Mouse (Mus musculus) C2C12 (cell line): ENCODE results near the gene Fmnl3.

Experiments
- CTCF ChIP-seq: IDR thresholded peaks from one replicate; pipeline ENCODE4 v1.5.1; 2011; ENCODE audit not compliant: control insufficient read depth, insufficient read depth, insufficient read length
- FOSL1 ChIP-seq: IDR thresholded peaks from one replicate; pipeline ENCODE4 v1.8.0; 2011; ENCODE audit warnings: mild to moderate bottlenecking, low read length; ENCODE audit not compliant: poor library complexity, insufficient read depth, severe bottlenecking
- USF1 ChIP-seq: IDR thresholded peaks from one replicate; pipeline ENCODE4 v1.6.1; 2011; ENCODE audit warnings: low read depth, mild to moderate bottlenecking, control low read depth, moderate library complexity

DNA sequence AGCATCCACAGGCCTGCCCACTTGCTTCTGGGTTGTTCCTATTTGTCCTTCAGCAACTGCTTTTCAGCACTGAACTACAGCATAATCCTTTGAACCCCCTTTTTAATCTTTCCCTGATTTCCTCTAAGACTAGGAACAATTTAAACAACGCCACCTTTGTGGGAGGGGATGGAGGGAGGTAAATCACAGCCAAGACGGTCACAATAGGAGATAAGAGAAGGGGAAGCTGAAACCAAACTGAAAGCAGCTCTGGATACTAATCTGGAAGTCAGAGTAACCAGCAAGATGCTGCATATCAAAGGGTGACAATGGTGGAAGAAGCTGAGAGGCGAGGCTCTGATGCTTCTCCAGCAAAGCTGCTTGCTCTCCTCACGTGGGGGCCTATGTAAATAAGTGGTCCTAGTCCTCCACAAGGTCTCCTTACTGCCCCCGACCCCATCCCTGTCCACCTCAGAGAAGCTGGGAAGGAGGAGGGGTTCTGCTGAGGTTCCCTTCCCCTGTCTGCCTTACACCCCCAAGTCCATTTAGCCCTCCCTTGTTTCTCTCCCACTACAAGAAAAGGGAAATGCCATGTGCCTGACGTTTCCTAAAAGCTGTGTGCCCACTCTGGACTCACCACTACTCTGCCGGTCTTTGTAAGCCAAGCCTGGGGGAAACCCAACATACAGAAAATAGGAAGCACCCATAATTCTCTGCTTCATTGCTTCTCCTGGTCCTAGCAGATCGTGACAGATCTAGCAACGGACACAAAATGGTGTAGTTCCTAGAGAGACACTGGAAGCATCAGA lies 27.9 kb downstream of the Fmnl3 start:
- TF ChIP-seq USF1 (no peak), CTCF (no peak), FOSL1 (no peak)
